Mouse (Mus musculus): ENCODE data around the gene Rrnad1. TPM values are rescaled to one million over a fixed set of nuclear protein-coding genes. Genes with fewer than 3 reads are reported as not detected.
A peak's percentile ranks its signal among the peaks of the same experiment; 100 is the strongest.

The Rrnad1 gene
- polyA plus RNA-seq, 1 experiment from 2014 or later = 6.4 TPM

GRCm38 (mm10) chr3:87943586-87943985, 13.1 kb upstream of the Rrnad1 start:
- 87% methylated on average over 7 of the region's 7 CpGs for WGBS (ENCODE audit: missing documents)
- Histone ChIP-seq H3K79me2 (ENCODE audit: inconsistent target) (no peaks in the 10 kb centered on the region), H3K36me3 (ENCODE audit: inconsistent target) (peaks cover 34% of the 10 kb centered on the region), H3K4me3 (ENCODE audit: inconsistent target) (no peak overlapping the region), H3K27ac (no peak overlapping the region)

- Histone ChIP-seq H3K79me2 (ENCODE audit: inconsistent target) (peaks cover 1% of the 10 kb centered on the region; the same call in 1 of the 2 replicates), H3K4me3 (ENCODE audit: inconsistent target) (no peak overlapping the region), H3K36me3 (ENCODE audit: inconsistent target) (peaks cover 44% of the 10 kb centered on the region), H3K27ac (no peak overlapping the region)
- WGBS (ENCODE audit: missing documents) = 92% methylated on average over 2 of the region's 2 CpGs
Observed at GRCm38 (mm10) chr3:87942471-87942870, 12.0 kb upstream of the Rrnad1 start.

- 88% methylated on average over 5 of the region's 5 CpGs for WGBS (ENCODE audit: missing documents)
- H3K36me3 ChIP-seq (ENCODE audit: inconsistent target) = peaks cover 54% of the 10 kb centered on the region
- no peak overlapping the region for H3K27ac ChIP-seq
- H3K79me2 ChIP-seq (ENCODE audit: inconsistent target) = peaks cover 20% of the 10 kb centered on the region
- no peak overlapping the region for H3K4me3 ChIP-seq (ENCODE audit: inconsistent target)
Observed at GRCm38 (mm10) chr3:87940611-87941010, 10.1 kb upstream of the Rrnad1 start.

GRCm38 (mm10) chr3:87935776-87936175, 5.3 kb upstream of the Rrnad1 start:
- H3K79me2 ChIP-seq (ENCODE audit: inconsistent target) = peaks cover 67% of the 10 kb centered on the region
- 97% methylated on average over 2 of the region's 2 CpGs for WGBS (ENCODE audit: missing documents)
- H3K36me3 ChIP-seq (ENCODE audit: inconsistent target) = peaks cover 71% of the 10 kb centered on the region
- no peak overlapping the region for H3K4me3 ChIP-seq (ENCODE audit: inconsistent target)
- H3K27ac ChIP-seq = no peak overlapping the region

- peaks cover 71% of the 10 kb centered on the region for H3K79me2 ChIP-seq (ENCODE audit: inconsistent target)
- no peak overlapping the region for H3K4me3 ChIP-seq (ENCODE audit: inconsistent target)
- 96% methylated on average over 4 of the region's 4 CpGs for WGBS (ENCODE audit: missing documents)
- H3K27ac ChIP-seq = no peak overlapping the region
- peaks cover 65% of the 10 kb centered on the region for H3K36me3 ChIP-seq (ENCODE audit: inconsistent target)
Observed at GRCm38 (mm10) chr3:87935201-87935600, 4.7 kb upstream of the Rrnad1 start.

GRCm38 (mm10) chr3:87934501-87934900, 4.0 kb upstream of the Rrnad1 start:
- Histone ChIP-seq H3K36me3 (ENCODE audit: inconsistent target) (peaks cover 58% of the 10 kb centered on the region), H3K4me3 (ENCODE audit: inconsistent target) (no peak overlapping the region)
- WGBS (ENCODE audit: missing documents) = 83% methylated on average over 4 of the region's 4 CpGs

GRCm38 (mm10) chr3:87934026-87934425, 3.5 kb upstream of the Rrnad1 start:
- Histone ChIP-seq H3K79me2 (ENCODE audit: inconsistent target) (peaks cover 80% of the 10 kb centered on the region), H3K4me3 (ENCODE audit: inconsistent target) (no peak overlapping the region), H3K27ac (no peak overlapping the region), H3K36me3 (ENCODE audit: inconsistent target) (peaks cover 53% of the 10 kb centered on the region; the same call in 1 of the 2 replicates)
- WGBS (ENCODE audit: missing documents) = 86% methylated on average over 5 of the region's 5 CpGs

More at GRCm38 (mm10) chr3:87934501-87934900, 4.0 kb upstream of the Rrnad1 start:
- H3K27ac ChIP-seq = no peak overlapping the region
- peaks cover 76% of the 10 kb centered on the region for H3K79me2 ChIP-seq (ENCODE audit: inconsistent target)

GRCm38 (mm10) chr3:87929341-87930077, 1.0 kb downstream of the Rrnad1 start:
- 3% methylated on average over 24 of the region's 26 CpGs for WGBS (ENCODE audit: missing documents)
- peaks cover 43% of the 10 kb centered on the region for H3K36me3 ChIP-seq (ENCODE audit: inconsistent target)
- peak overlapping the region; percentile 99 for H3K4me3 ChIP-seq (ENCODE audit: inconsistent target)

GRCm38 (mm10) chr3:87927452-87927851, 3.1 kb downstream of the Rrnad1 start:
- 94% methylated on average over 5 of the region's 5 CpGs for WGBS (ENCODE audit: missing documents)
- no peak overlapping the region for H3K4me3 ChIP-seq (ENCODE audit: inconsistent target)

More at GRCm38 (mm10) chr3:87929341-87930077, 1.0 kb downstream of the Rrnad1 start:
- peaks cover 66% of the 10 kb centered on the region for H3K79me2 ChIP-seq (ENCODE audit: inconsistent target)
- H3K27ac ChIP-seq = peak overlapping the region; percentile 64

GRCm38 (mm10) chr3:87924996-87925395, 5.5 kb downstream of the Rrnad1 start:
- Histone ChIP-seq H3K4me3 (ENCODE audit: inconsistent target) (no peak overlapping the region), H3K79me2 (ENCODE audit: inconsistent target) (peaks cover 39% of the 10 kb centered on the region), H3K36me3 (ENCODE audit: inconsistent target) (peaks cover 46% of the 10 kb centered on the region), H3K27ac (no peak overlapping the region)
- 95% methylated on average over 7 of the region's 7 CpGs for WGBS (ENCODE audit: missing documents)

More at GRCm38 (mm10) chr3:87927452-87927851, 3.1 kb downstream of the Rrnad1 start:
- H3K27ac ChIP-seq = no peak overlapping the region
- peaks cover 45% of the 10 kb centered on the region for H3K79me2 ChIP-seq (ENCODE audit: inconsistent target)
- H3K36me3 ChIP-seq (ENCODE audit: inconsistent target) = peaks cover 53% of the 10 kb centered on the region

- 72% methylated on average over 8 of the region's 9 CpGs for WGBS (ENCODE audit: missing documents)
- H3K79me2 ChIP-seq (ENCODE audit: inconsistent target) = peaks cover 15% of the 10 kb centered on the region
- H3K36me3 ChIP-seq (ENCODE audit: inconsistent target) = peaks cover 45% of the 10 kb centered on the region
- 0 out of 2 replicates have a peak overlapping the region, but pooled peaks have one; percentile 70 for H3K27ac ChIP-seq
- H3K4me3 ChIP-seq (ENCODE audit: inconsistent target) = peak overlapping the region; percentile 93
Observed at GRCm38 (mm10) chr3:87920270-87920943, 10.1 kb downstream of the Rrnad1 start.

- Histone ChIP-seq H3K4me3 (ENCODE audit: inconsistent target) (peak within 1 kb of the TSS; percentile 93), H3K79me2 (ENCODE audit: inconsistent target) (peaks cover 15% of the 10 kb centered on the region), H3K27ac (peak within 1 kb of the TSS; percentile 70), H3K36me3 (ENCODE audit: inconsistent target) (peaks cover 45% of the 10 kb centered on the region)
- 2% methylated on average over 25 of the region's 30 CpGs for WGBS (ENCODE audit: missing documents)
Observed at GRCm38 (mm10) chr3:87919336-87920108, 11.0 kb downstream of the Rrnad1 start, which contains the start of gene Mrpl24. TSS of gene Mrpl24 (plus strand) at chr3:87919506.

GRCm38 (mm10) chr3:87918551-87918950, 12.0 kb downstream of the Rrnad1 start:
- H3K27ac ChIP-seq = no peak overlapping the region
- peaks cover 45% of the 10 kb centered on the region for H3K36me3 ChIP-seq (ENCODE audit: inconsistent target)
- peaks cover 19% of the 10 kb centered on the region for H3K79me2 ChIP-seq (ENCODE audit: inconsistent target)
- no peak overlapping the region for H3K4me3 ChIP-seq (ENCODE audit: inconsistent target)
- 87% methylated on average over 1 of the region's 1 CpGs for WGBS (ENCODE audit: missing documents)

- H3K79me2 ChIP-seq (ENCODE audit: inconsistent target) = peaks cover 35% of the 10 kb centered on the region
- 100% methylated on average over 1 of the region's 1 CpGs for WGBS (ENCODE audit: missing documents)
- no peak overlapping the region for H3K27ac ChIP-seq
- peaks cover 37% of the 10 kb centered on the region; the same call in 1 of the 2 replicates for H3K36me3 ChIP-seq (ENCODE audit: inconsistent target)
- H3K4me3 ChIP-seq (ENCODE audit: inconsistent target) = no peak overlapping the region
Observed at GRCm38 (mm10) chr3:87916990-87917389, 13.5 kb downstream of the Rrnad1 start.

Measured in macrophage (primary cell).